Mouse (Mus musculus) CD4-positive helper T cell, adult 2 months (primary cell): ENCODE results near the gene Map2k5.

Experiments used
- DNase-seq: peaks from one replicate; pipeline ENCODE4 v3.0.0-alpha.2; 2012; ENCODE audit warnings: low read depth, missing footprints, low spot score

The Map2k5 gene

GRCm38 (mm10) chr9:63377270-63378142 is at the start of gene Map2k5:
Map2k5 (minus strand) TSS chr9:63377902.
- peak; percentile 91 for DNase-seq

- no peak for DNase-seq
These were observed 43.5 kb upstream of the Map2k5 start for GRCm38 (mm10) chr9:63421096-63421736.

DNA sequence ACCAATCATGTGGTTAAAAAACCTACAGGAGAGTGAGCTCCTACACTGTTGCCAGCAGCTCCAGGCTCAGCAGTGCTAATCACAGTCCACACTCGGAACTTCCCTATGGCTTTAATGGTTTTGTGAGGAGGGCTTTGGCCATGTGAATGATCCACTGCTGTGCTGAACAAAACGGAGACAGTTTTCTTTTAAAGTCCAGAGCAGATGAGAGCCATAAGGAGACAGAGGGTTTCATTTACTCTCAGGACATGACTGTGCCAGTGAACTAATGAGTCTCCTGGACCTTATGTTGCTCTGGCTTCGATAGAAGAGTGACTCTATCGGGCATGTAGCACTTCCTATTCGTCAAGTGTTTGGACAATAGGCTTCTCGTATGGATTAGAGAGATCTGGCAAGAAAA is 42.7 kb upstream of the Map2k5 start:
- DNase-seq, result no peak

DNA sequence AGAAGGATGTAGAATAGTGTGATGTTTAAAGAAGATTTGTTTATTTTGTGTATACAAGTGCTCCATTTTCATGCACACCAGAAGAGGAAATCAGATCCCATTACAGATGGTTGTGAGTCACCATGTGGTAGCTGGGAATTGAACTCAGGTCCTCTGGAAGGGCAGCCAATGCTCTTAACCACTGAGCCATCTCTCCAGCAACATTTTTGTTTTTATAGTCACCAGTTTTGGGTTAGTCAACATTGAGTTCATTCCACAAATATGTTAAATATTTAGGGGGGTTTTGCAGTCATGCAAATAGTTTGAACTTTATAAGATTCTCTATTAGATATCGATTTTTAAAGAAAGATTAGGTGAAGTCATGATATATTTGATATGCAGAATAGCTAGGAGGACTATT is 22.5 kb upstream of the Map2k5 start:
- no peak for DNase-seq

DNA sequence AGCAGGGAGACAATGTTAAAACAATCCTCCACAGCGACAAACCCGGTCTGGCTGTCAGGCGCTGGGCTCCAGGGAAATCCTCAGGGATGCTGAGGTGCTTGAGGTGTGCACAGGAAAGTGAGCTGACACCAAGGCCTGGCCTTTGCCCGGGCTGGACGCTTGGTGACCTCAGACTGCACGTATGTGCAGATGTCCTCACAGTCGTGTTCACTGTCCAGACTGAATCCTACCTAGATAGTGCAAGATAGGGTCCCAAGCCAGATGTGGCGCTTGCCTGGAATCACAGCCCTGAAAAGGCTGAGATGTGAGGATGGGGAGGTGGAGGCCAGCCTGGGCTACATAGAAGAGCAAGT is 21.7 kb upstream of the Map2k5 start:
- DNase-seq, result no peak

- DNase-seq, result peak; percentile 95
These were observed 21.1 kb upstream of the Map2k5 start, which contains the start of gene 2300009A05Rik for GRCm38 (mm10) chr9:63398611-63399462. 2300009A05Rik (minus strand) TSS chr9:63399246.

- DNase-seq, result no peak
These were observed 17.9 kb upstream of the Map2k5 start for GRCm38 (mm10) chr9:63395612-63396011.

- DNase-seq, result no peak
These were observed 13.6 kb upstream of the Map2k5 start for GRCm38 (mm10) chr9:63391307-63391706.

DNA sequence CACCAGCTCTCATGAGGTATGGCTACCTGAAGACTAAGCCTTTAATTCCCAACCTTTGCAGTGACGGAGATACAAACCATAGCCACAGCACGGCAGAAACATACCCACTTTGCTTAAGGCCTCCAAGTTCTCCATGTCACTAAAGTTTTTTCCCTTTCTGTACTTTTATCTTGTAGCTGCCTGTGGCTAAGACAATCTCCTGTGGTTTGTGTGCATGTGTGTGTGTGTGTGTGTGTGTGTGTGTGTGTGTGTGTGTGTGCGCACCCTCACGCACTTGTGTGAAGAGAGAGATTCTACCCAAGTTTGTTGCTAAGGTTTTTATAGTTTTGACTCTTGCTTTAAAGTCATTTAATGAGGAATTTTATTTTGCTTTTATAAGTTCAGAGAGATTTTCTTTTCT is 5.1 kb upstream of the Map2k5 start:
- DNase-seq, result no peak

DNA sequence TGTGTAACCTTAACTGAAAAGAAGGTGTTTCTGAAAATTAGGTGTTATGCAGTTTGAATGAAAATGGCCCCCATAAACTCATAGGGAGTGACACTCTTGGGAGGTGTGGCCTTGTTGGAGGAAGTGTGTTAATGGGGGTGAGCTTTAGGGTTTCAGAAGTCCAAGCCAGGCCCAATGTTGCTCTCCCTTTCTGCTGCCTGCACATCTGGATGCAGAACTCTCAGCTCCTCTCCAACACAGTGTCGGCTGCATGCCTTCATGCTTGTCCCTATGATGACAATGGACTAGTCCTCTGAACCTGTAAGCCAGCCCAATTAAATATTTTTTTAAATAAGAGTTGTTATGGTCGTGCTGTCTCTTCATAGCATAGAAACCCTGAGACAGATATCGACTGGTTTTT is 2.6 kb upstream of the Map2k5 start:
- no peak for DNase-seq

GRCm38 (mm10) chr9:63378174-63378573 is 472 bp upstream of the Map2k5 start:
- no peak for DNase-seq

GRCm38 (mm10) chr9:63373315-63373714 is 4.4 kb downstream of the Map2k5 start:
- no peak for DNase-seq

GRCm38 (mm10) chr9:63372541-63372940 is 5.2 kb downstream of the Map2k5 start:
- no peak for DNase-seq

- DNase-seq, result no peak
These were observed 17.3 kb downstream of the Map2k5 start for GRCm38 (mm10) chr9:63360410-63360809.

- DNase-seq, result no peak
These were observed 18.7 kb downstream of the Map2k5 start for GRCm38 (mm10) chr9:63359016-63359415.

- no peak for DNase-seq
These were observed 21.0 kb downstream of the Map2k5 start for GRCm38 (mm10) chr9:63356721-63357120.

GRCm38 (mm10) chr9:63356278-63356677 is 21.4 kb downstream of the Map2k5 start:
- DNase-seq, result no peak

GRCm38 (mm10) chr9:63354168-63354567 is 23.5 kb downstream of the Map2k5 start:
- no peak for DNase-seq

DNA sequence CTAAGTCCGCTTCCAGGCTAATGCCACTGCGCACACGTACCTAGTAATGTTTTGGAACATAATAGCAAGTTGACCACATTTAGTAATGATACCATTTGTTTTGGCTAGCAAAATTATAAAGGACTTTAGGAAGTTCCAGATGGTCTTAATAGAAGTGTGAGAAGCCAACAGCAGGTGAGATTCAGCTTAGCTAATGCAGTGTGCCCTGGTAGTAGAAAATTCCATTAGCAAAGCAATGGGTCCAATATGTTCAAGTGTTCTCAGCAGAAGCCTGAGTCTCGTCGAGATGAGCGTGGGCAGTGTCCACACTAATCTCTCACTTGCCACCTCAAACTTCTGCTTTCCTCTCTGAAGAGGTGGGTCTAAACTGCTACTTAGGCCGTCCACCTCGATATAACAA is 27.7 kb downstream of the Map2k5 start:
- no peak for DNase-seq

DNA sequence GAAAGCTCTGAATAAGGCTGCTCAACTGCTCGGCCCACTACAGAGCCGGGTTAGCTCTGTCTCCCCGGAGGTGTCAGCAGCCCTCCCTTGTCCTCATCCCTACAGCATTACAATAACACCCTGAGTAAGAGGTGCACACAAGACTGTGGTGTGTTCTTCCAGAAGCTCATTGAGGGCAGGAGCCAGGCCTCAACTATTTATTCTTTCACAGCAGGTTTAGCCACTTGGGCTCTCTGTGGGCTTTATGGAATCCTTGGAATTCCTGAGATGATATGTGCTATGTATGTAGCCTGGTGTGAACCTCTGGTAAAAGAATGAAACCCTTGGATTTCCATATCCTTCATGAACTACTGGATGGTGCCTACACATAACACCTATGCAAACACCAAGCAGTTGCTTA is 28.5 kb downstream of the Map2k5 start:
- no peak for DNase-seq

DNA sequence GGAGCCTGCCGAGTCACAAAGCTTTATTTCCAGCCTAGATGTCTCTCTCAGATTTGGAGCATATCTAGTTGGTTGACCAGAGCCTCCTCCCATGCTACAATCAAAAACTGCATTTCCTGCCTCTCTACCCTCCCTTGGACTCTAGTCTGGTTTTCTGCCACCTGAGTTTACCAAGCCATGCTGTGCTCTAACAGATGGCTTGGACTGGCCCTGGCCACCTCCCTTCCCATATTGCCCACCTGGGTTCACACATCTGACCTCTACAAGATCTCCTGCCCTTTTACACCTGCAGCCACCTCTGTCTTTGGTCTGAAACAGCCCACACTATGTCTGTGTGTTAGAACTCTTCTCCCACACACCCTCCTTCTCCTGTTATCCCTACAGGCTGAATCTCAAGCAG is 29.6 kb downstream of the Map2k5 start:
- DNase-seq, result no peak

GRCm38 (mm10) chr9:63346029-63346428 is 31.7 kb downstream of the Map2k5 start:
- no peak for DNase-seq
